Mouse (Mus musculus) olfactory bulb, adult 2 months (tissue): Measurements from ENCODE around the gene Prkg1.

Experiments used
- CTCF ChIP-seq: fragments of 200-500 bp; IDR thresholded peaks from 2 replicates; pipeline ENCODE4 v1.5.1; 2012; ENCODE audit warnings: low read depth, mild to moderate bottlenecking, low read length, moderate library complexity; ENCODE audit not compliant: insufficient read depth
- POLR2A ChIP-seq: fragments of 200-500 bp; IDR thresholded peaks from 2 replicates; pipeline ENCODE4 v1.6.1; 2012; ENCODE audit warnings: mild to moderate bottlenecking, low read depth, low read length, moderate library complexity; ENCODE audit not compliant: insufficient read depth

DNA sequence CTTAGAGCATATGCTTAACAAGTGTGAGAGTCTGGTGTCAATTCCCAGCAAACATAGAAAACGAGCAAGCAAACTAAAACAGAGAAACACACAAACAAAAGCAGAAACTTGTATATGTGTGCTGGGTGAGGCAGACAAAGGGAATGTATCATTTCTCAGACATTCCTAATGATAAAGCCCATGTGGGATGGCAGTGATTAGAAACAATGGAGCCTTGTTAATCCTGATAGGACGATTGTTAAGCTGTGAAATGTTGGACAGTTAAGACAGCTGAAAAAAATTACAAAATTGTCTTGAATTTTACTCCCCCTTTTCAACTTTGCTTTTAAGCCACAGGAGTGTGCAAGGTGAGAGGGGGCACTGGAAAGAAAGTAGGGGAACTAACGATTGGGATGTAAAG, 1133.8 kb downstream of the Prkg1 start:
- TF ChIP-seq CTCF = no peak
- TF ChIP-seq POLR2A = no peak
